Mouse (Mus musculus) CD4-positive helper T cell, adult 2 months (primary cell): ENCODE results near the gene Jak1.
"Not testable (repeated sequence)": the region's sequence is repeated elsewhere in the genome, so short reads cannot be mapped to it uniquely, and the experiment has no call there.

Experiments used
- DNase-seq: peaks from one replicate; pipeline ENCODE4 v3.0.0-alpha.2; 2012; ENCODE audit warnings: low read depth, missing footprints, low spot score

Gene Jak1

DNA sequence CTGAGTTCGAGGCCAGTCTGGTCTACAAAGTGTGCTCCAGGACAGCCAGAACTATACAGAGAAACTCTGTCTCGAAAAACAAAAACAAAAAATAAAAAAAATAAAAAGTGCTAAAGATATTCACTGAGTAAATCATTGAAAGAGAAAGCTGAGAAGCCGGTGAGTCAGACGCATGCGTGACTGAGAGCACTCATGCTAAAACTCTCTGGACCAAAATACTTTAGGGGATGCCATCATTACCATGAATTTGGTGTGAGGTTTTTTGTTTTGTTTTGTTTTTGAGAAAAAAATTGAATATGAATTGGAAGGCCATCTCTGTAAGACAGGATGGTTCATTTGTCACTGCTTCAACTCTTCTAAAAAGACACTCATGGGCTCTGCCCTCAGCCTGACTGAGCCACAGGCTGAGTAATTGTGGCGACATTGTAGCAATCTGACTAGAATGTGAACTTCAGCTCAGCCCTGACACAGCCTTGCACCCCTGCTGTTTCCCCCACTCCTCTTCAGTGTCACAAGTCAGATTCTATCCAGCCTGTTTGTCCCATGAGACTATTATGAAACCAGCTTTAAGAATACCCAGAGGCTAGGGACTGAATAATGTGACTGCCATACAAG lies 11.5 kb upstream of the Jak1 start:
- DNase-seq = no peak

DNA sequence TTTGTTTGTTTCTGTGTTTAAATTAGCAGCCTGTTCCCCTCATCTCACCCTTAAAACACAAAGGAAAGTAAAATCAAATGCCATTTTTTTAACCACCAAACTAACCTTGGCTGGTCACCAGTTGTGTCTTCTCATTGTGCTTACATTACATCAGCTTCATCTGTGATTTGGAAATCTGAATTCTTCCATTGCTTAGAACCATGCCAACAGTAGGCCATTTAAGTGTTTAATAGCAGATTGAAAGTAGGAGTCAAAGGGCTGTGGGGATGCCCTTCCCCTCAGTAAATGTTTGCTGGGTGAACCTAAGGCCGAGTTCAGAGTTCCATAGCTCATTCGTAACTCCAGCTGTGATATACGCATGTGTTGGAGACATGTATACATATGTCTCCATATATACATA lies 10.8 kb upstream of the Jak1 start:
- DNase-seq = no peak

DNA sequence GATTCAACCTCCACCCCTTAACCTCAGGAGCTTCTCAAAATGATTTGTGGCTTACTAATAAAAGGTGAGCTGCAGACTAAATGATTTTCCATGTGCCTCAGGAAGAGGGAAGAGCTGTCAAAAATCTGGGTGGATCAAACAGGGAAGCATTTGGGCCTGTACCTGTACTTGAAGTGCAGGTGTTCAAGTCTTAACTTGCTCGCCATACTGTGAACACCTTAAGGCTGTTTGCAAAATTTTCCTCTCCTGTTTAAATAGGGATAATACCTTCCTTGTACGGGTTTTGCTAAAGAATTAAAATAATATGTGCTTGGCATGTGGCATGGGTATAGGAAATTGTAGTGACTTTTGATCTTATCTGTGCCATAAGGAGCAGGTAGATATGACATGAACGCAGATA lies 5.7 kb upstream of the Jak1 start:
- no peak for DNase-seq

DNA sequence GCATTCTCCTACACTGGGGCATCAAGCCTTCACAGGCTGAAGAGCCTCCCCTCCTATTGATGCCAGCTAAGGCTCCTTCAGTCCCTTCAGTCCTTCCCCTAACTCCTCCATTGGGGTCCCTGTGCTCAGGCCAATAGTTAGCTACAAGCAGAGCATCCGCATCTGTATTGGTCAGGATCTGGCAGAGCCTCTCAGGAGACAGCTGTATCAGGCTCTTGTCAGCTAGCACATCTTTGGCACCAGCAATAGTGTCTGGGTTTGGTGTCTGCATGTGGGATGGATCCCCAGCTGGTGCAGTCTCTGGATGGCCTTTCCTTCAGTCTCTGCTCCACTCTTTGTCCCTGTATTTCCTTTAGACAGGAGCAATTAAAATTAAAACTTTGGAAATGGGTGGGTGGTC lies 3.4 kb upstream of the Jak1 start:
- DNase-seq = not testable (repeated sequence)

DNA sequence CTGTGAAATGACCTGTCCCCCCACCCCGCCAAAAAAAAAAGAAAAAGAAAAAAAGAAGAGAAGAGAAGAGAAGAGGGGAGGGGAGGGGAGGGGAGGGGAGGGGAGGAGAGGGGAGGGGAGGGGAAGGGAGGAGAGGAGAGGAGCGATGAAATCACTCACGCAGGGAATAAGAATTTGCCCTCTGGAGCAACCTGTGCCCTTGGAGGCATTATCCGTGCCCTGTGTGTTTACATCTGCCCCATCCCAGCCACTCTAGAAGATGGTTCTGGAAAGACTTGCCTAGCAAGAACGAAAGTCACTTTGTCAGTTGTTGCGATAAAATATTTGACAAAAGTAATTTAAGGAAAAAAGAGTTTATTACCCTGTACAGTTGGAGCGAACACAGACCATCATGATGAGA lies 441 bp upstream of the Jak1 start:
- no peak for DNase-seq

DNA sequence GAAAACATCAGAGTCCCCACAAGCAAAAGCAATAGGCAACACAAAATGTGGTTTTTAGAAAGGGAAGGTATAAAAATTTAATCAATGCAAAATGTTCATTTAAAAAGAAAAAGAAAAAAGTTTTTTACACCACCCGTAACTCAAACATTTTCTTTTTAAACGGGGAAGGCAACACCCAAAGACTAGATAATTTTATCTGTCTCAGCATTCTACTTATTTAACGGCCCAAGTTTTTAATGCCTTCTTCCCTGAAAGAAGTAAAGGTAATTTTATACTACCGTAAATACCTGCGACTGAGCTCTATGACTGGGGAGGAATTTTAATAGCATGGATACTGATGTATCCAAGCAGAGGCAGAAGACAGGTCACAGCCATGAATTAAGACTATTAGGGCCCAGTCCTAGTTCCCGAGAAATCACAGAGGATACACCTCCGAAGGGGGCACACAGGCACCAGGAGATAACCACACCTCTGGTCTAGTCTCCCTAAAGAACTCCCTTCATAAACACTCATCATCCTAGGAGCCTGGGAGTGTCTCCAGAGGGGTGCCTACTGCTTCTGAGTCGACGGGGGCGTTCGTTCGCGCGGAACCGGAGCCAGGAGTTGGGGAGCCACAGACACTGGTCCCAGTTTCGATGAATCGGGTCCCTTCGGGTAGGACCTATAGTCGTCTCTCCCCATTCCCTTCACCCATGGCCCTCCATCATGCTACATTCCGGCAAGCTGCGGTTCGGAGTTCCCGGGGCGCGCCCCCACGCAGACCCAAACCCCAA lies 928 bp downstream of the Jak1 start:
- no peak for DNase-seq

DNA sequence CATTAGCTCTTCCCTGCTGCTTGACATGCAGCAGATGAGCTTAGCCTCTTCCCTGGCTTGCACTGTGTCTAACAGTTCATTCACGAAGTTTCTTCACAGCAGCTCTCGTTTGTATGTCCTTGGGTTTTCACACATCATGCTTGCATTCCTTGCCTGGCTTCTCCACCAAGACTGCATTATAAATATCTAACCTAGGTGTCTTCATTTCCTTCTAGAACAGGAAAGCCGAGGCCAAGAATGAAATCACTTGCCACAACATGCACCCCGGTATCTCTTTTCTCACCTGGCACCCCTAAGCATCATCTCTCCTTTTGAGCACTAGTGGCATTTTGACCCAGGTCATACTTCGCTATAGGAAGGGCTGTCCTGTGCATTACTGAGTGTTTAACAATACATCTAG lies 3.5 kb downstream of the Jak1 start:
- peak; percentile 28 for DNase-seq

DNA sequence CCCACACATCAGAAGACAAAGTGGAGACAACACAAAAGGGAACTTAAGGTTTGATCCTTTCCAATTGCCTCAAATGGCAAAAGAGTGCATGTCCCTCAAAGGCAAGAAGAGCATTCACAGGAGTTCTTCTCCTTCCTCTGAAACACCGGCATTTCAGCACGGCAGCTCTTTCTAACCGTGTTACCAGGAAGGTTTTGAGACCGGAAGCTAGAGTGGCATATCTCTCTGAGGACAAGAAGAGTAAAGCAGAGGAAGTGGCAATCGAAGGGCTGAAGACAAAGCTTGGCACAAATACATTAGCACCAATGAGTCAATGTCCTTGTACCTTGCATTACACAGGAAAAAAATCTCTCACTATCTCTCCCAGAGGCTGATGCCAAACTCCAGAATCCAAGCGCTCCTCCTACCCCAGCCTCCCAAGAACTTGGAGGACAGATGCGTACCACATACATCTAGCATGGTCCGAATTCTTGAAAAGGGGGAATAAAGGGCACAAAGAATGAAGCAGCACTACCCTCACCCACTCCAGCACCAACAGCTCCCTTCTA lies 4.3 kb downstream of the Jak1 start:
- peak; percentile 75 for DNase-seq

DNA sequence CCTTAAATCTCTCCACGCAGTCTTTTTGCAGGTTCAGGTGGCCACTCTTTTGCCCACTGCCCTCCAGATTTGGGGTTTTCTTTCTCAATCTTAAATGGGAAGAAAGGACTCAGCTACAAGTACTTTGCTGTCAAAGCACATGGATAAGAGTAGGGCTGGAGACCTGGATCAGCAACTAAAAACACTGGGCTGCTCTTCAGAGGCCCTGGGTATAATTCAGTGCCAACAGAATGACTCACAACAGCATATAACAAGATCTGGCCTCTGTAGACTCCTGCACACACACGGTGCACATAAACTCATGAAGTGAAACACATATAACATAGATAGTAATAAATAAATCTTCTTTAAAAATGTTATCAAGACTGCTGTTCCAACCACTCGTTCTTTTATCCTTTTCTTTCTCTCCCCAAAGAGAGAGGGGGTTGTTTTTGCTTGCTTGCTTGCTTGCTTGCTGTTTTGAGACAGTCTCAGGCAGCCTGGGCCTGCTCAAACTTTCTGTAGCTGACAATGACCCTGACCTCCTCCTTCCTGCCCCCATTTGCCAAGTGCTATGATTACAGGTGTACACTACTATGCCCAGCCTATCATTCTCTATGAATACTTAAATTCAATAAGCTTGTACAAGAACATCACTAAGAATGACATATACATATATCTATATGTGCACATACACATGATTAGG lies 8.4 kb downstream of the Jak1 start:
- no peak for DNase-seq

DNA sequence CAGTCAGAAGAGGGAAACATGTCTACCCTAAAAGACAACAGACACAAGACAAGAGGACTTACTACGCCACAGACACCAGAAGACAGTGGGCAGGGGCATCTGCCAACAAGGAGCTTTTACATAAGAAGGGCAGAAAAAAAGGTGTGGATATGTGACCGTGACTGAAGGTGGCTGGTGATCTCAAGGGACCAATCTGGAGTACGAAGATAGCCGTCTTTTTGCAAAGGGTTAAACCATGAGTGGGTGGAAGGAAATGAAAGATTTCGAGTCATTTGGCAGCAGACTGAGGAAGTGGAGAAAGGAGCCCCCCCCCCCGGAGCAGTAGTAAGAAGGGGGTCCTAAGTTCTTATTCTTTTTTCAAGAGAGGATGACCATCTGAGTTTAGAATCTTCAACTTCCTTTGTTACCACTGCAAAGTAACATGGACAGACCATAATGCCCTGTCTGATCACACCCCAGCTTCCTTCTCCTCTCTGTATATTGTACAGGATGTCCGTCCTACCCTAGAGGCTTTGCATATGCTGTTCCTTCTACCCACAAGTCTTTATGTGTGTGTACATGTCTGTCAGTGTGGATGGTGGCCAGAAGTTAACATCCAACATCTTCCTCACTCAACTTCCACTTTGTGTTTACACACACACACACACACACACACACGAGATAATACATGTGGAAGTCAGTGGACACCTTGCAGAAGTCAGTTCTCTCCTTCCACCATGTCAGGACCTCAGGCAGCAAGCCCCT lies 10.3 kb downstream of the Jak1 start:
- DNase-seq = peak; percentile 76

DNA sequence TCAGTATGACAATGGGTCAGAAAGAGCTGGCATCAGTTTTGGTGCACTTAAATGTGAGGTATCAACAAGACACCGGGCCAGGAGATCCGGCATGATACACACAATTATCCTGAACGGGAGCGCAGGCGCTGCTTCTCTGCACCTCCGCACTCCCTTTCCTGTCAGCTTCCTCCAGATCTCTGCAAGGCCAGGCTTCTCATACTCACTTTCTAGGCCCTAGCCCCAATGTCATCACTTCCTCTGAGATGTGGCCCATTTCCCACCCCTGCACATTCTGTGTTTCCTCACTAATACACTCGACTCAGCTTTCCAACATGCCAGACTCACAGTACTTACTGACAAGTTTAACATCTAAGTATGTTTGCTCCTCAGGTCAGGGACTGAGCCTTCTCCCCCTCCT lies 11.1 kb downstream of the Jak1 start:
- peak; percentile 70 for DNase-seq

DNA sequence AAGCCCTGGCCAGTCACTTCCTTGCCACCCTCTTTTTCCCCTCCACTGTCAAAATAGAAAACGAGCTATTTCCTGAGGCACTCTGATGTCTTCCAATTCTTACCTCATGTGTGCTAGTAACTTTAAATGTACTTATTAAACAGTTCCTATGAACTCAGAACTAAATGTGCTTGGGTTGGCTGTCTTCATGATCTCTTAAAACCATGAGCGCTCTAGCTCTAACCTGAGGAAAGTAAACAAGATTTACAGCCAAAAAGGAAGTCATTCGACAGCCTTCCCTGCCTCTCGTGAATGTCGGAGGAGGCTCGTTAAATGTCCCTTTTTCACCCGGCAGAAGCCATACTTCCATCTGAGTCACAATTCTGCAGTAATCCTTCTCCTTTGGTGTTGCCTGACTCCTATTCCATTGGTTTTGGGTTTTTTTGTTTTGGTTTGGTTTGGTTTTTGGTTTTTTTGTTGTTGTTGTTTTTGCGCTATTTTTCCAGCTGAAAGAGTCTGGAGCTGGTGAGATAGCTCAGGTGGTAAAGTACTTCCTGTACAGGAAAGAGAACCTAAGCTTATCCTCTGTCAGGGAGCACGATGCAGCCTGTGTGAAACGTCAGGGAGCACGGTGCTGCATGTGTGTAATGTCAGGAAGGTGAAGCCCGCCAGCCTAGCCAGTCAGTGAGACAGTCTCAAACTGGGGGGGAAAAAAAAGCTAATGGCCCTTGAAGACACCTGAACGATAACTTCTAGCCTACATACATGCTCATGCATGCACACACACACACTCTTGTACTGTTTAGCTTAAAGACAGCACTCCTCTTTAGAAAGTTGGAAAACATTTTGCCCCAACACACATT lies 12.1 kb downstream of the Jak1 start:
- peak; percentile 48 for DNase-seq

DNA sequence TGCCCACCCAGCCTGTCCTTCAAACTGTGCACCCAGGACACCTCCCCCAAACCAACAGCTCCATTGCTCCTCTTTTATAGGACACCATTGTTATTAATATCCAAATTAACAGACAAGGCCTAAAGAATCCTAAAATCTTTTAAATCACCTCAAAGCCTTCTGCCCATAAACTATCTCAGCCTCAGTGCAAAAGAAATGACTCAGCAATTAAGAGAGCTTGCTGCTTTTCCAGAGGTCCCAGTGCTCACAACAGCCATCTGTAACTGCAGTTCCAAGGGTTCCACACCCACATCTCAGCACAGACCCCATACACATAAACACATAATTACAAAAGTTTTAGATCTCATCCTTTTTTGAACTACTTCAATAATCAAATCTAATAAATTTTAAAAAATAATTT lies 13.1 kb downstream of the Jak1 start:
- no peak for DNase-seq

DNA sequence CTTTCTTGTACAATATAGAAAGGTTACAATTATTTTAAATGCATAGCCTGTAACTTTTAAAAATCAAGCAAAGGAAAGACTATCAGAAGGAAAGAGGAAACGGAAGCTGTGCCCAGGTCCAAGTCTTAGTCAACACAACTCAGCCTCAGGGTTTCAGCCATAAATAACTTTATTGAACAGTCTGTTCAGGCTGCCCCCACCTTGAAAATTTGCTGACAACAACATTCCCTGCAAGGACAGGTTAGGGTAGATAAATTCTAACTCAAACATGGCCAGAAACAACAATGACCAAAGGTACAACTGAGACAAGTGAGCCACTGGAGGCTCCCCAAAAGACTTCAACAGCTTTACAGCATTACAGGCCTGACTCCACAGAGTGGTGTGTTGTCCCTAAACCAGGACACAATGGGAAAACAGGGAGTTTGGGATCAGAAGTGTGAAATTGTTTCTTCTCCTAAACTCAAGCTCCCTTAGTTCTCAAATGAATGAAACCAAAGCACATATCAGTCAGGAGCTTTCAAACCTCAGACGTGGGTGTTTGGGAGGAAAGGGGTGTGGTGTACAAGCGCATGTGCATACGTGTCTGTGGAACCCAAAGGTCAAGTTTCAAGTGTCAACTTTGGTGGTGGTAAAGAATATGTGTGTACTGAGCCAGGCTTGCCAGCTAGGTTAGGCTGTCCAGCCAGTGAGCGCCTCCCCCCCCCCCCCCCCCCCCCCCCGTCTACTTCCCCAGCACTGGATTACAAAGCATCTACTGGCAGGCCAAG lies 14.9 kb downstream of the Jak1 start:
- peak; percentile 63 for DNase-seq

DNA sequence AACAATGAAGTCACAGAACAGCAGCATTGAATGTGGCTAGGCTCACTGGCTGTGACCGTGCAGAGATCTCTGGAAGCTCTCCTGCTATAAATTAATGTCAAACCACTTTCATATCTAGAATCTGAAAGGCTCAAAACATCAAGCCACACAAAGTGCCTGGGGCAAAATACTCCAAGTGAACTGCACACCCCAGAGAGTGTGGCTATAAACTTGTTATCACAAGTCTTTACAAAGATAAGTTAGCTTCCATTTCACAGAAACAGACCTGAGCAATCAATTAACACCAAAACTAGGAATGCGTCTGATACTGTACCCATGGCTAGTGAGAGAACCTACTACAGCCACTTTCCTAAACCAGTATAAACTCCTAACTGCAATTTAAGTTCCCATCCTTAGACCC lies 17.7 kb downstream of the Jak1 start:
- no peak for DNase-seq

DNA sequence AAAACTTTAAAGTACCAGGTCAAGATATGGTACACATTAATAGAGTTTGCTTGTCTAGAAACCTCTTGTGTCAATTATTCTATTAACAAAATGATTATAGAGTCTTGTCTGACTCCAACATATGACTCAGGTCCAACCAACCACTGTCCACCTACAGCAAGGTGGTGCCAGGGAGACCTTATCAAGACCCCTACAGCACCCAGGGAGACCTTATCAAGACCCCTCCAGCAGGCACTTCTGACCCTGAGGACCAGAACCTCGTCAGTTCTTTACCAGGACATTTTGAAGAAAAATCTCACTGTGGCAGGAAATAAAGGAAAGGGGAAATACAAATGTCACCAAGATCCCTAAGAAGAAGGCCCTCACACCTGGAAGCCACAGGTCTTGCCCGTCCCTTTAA lies 18.5 kb downstream of the Jak1 start:
- DNase-seq = no peak

DNA sequence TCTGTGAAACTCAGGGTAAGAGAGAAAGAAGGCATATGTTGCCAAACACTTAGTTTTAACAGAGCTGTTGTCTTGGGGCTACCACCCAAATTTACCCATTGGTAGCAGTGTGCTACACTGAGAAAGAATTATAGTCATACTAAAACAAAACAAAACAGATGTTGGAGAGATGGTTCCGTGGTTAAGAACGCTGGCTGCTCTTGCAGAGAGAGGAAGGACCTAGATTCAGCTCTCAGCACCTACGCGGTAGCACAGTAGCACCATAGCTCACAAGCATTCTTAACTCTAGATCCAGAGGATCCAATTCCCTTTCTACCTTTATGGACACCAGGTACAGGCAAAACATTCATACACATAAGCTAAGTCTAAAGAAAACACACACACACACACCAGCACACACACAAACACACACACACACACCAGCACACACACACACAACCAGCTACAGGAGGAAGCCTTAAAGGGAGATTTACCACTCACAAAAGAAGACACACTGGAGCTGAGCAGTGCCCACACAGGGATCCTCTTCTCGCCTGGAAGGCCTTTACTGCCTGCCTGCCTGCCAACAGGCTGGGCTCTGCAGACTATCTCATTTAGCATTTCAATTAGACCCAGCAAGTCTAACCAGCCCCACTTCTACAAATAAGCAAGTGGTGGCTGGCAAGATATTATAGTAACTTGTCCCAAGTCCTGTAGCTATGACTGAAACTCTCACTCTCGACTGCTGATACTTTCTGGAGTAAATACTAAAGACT lies 20.6 kb downstream of the Jak1 start:
- peak; percentile 36 for DNase-seq

DNA sequence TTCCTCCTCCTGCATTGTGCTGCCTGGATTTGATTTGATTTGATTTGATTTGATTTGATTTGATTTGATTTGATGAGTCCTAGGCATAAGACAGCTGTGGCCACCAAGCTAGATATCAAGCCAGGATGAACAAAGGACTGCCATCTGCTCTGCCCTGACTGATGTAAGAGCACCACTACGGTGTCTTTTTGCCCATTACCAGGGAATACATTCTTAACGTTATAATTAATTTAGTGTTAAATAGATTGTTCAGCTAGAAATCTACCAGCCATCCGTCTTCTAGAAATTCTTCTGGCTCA lies 24.3 kb downstream of the Jak1 start:
- DNase-seq = no peak

DNA sequence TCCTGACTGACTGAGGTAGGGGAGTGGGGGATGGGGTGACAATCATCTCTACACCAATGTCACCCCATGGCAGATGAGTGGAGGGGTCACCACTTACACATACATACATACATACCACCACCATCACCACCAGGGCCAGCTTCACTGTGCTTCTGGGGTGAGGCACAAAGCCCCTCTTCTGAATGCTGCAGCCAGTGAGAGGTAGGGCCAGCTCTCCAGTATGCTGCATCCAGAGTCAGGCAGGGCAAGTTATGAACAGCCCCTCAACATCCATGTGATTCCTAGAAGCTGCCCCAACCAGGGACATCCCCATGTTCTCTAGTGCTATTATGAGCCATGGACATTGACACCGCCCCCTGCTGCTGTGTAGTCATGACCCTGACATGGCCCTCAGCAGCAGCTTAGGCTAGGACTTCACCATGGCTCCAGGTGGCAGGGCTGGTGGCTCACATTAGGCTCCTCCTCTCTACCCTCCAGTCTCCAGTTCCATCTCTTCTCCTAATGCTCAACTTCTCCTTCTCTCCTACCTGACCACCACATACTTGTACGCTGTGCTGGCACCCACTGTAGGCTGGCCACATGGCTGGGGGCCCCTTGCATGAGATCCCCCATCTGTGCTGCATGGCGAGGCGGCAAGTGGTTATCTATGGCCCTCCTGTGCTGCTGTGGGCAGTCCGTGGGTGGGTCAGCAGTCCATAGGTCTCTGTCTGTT lies 24.8 kb downstream of the Jak1 start:
- no peak for DNase-seq
